Mouse (Mus musculus): ENCODE measurements at regions not wholly inside any gene's neighbourhood (a gene's known extent, or its start where the extent isn't known, plus 50 kb on each side); places are given as distances from the start of the nearest gene placed in this dataset.
A peak's percentile ranks its signal among the peaks of the same experiment; 100 is the strongest.

GRCm38 (mm10) chr4:98282275-98282674 is 100.8 kb downstream of the Tm2d1 start:
- no peak overlapping the region for H3K4me3 ChIP-seq
- no peak overlapping the region for H3K4me2 ChIP-seq
- H3K36me3 ChIP-seq: no peaks in the 10 kb centered on the region
- no peak overlapping the region for H3K27ac ChIP-seq
- no peak for ATAC-seq (ENCODE audit: borderline replicate concordance, extremely low read depth, low FRiP score, low TSS enrichment)
- no peak overlapping the region for H3K9ac ChIP-seq
- H3K9me3 ChIP-seq: no peaks in the 10 kb centered on the region
- H3K27me3 ChIP-seq: no peaks in the 10 kb centered on the region
- WGBS: 53% methylated on average over 2 of the region's 2 CpGs
- no peaks in the 10 kb centered on the region for H3K4me1 ChIP-seq

DNA sequence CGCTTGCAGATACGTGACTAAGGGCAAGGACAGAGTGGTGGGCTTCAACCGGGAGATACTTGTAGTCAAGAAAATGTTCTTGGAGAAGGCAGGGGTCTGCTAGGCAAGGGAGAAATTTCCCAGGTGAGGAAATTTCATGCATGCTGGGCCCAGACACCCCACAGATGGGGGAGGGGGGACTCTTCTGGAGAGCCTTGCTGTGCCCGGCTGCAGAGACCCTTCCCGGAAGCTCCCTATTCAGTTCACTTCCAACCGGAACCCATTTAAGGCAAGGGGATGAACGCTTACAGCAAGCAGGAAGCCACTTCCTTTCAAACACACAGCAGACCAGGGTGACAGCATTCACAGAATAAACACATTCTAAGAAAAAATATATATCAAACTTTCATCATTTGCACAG is 124.8 kb downstream of the Tm2d1 start:
- H3K4me3 ChIP-seq: no peak overlapping the region
- ATAC-seq (ENCODE audit: borderline replicate concordance, extremely low read depth, low FRiP score, low TSS enrichment): no peak
- no peaks in the 10 kb centered on the region for H3K27me3 ChIP-seq
- H3K36me3 ChIP-seq: no peaks in the 10 kb centered on the region
- H3K4me2 ChIP-seq: no peak overlapping the region
- no peaks in the 10 kb centered on the region for H3K9me3 ChIP-seq
- no peak overlapping the region for H3K27ac ChIP-seq
- no peaks in the 10 kb centered on the region; the same call in 1 of the 2 replicates for H3K4me1 ChIP-seq
- H3K9ac ChIP-seq: no peak overlapping the region
- WGBS: 57% methylated on average over 7 of the region's 7 CpGs

DNA sequence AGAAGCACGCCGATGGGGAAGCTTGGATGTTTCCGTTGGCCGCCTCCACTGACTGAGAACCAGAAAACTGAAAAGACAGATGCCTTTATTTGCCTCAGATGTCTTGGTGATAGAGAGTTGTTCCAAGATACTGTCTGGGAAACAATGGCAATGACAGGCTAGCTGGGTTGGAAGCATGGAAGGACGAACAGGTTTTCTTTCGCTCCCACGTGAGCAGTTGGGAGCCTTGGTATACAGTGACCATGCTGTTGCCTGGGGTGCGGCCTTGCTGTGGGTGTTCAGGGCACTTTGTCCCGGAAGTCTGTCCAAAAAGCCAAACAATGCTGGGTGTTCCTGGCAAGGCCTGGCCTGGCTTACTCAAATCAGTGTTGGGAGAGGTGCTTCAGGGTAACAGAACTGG is 125.4 kb downstream of the Tm2d1 start:
- Histone ChIP-seq H3K4me3 (no peak overlapping the region), H3K9ac (no peak overlapping the region), H3K27ac (no peak overlapping the region), H3K36me3 (no peaks in the 10 kb centered on the region), H3K27me3 (no peaks in the 10 kb centered on the region), H3K9me3 (no peaks in the 10 kb centered on the region), H3K4me2 (no peak overlapping the region), H3K4me1 (no peaks in the 10 kb centered on the region; the same call in 1 of the 2 replicates)
- ATAC-seq (ENCODE audit: borderline replicate concordance, extremely low read depth, low FRiP score, low TSS enrichment): no peak
- 84% methylated on average over 9 of the region's 9 CpGs for WGBS

DNA sequence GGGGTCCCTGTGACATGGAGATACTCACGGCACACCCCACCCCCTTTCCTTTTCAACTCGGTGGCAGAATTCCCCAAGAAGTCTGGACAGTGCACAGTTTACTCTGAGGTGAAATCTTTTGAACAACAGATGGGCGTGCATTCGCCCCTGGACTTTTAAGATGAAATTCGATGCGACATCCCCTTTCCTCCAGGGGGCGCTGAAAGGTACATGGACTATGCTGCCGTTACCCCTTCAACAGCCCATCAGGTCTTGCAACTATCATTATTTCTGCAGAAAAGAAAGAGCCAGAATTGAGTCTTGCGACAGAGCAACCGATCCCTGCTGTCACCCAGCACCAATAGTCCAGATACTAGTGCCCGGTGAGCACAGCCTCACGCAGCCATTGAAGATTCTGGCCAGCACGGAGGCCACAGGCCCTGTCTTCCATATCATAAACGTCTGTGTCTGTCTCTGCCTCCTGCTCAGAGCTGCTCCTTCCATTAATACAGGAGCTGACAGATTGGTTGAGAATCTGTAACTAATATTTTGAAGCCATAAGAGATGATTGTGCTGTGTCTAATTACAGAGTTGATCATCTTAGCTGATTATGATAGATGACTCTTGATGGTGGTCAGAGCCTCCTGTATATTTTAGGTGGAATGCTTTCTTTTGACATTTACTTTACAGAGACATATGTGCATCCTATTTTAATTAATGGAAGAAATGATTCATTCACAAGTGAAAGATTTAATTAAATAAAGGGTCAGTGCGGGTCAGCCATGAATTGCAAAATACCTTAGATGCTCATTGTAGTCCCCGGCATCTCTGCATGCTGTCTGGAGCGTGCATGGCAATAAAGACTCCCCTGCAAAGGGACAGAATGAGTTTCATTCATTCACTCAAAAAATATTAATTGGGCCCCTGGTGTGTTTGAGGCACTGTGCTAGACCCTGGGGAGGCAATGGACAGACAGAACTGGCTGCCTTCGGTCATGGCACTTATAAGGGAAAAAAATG is 128.0 kb downstream of the Tm2d1 start:
- WGBS: 57% methylated on average over 18 of the region's 18 CpGs
- H3K4me2 ChIP-seq: no peak overlapping the region
- no peak overlapping the region for H3K9ac ChIP-seq
- ATAC-seq (ENCODE audit: borderline replicate concordance, extremely low read depth, low FRiP score, low TSS enrichment): no peak
- H3K4me3 ChIP-seq: no peak overlapping the region
- H3K36me3 ChIP-seq: no peaks in the 10 kb centered on the region
- H3K27me3 ChIP-seq: no peaks in the 10 kb centered on the region
- H3K27ac ChIP-seq: no peak overlapping the region
- H3K4me1 ChIP-seq: no peaks in the 10 kb centered on the region; the same call in 1 of the 2 replicates
- no peaks in the 10 kb centered on the region for H3K9me3 ChIP-seq

DNA sequence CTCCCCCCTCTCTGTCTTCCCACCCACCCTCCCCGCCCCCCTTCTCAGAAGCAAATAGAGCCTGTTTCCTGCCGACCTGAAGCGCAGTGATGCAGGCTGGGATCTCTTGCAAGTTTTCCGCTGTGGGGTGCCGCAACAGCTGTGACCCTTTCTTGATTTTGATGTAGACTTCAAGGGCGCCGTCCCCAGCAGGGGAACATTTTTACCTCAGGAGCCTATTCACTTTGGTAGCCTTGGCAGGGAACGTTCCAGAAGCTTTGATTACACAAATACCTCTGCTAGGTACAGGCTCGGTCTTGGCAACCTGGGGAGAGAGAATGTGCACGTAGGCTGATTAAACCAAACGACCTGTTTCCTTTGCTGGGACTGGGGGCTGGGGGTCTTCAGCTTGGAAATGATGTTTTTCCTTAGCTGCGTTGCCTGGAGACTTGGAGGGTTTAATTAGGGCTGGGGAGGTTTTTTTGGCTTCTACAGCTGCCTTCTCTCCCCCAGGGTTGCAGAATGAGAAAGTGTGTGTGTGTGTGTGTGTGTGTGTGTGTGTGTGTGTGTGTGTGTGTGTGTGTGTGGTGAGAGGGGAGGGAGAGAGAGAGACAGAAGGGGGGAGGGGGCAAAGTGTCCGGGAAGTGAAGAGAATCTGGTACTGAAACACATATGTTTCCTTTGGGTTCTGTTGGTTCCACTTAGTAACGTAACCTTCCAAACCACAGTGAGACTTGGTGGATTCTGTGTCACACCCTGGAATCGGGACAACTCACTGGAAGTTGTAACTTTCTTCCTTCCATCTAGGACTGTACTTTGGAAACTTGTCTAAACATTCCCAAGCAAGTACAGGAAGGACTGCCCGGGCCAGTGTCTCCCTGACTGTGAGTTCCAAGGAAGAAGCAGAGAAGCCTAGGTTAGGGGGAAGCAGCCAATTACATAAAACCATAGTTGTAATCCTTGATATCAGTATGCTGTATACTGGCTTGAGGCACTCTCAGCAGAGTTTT is 138.9 kb downstream of the Tm2d1 start:
- H3K9ac ChIP-seq: no peak overlapping the region
- H3K27ac ChIP-seq: peak overlapping the region; percentile 59

GRCm38 (mm10) chr4:98243502-98243901 is 139.6 kb downstream of the Tm2d1 start:
- no peak overlapping the region for H3K27ac ChIP-seq
- no peak overlapping the region for H3K9ac ChIP-seq
- H3K36me3 ChIP-seq: no peaks in the 10 kb centered on the region
- H3K4me2 ChIP-seq: peak overlapping the region; percentile 19; the same call in 1 of the 2 replicates
- WGBS: 5% methylated on average over 6 of the region's 6 CpGs
- peaks cover 17% of the 10 kb centered on the region for H3K4me1 ChIP-seq
- no peaks in the 10 kb centered on the region for H3K9me3 ChIP-seq
- peak; percentile 73; the same call in 1 of the 2 replicates for ATAC-seq (ENCODE audit: borderline replicate concordance, extremely low read depth, low FRiP score, low TSS enrichment)
- H3K27me3 ChIP-seq: no peaks in the 10 kb centered on the region
- no peak overlapping the region for H3K4me3 ChIP-seq

More for the DNA sequence above, 138.9 kb downstream of the Tm2d1 start:
- 6% methylated on average over 15 of the region's 16 CpGs for WGBS
- no peaks in the 10 kb centered on the region for H3K27me3 ChIP-seq
- H3K36me3 ChIP-seq: no peaks in the 10 kb centered on the region
- peak; percentile 64; the same call in 1 of the 2 replicates for ATAC-seq (ENCODE audit: borderline replicate concordance, extremely low read depth, low FRiP score, low TSS enrichment)
- H3K9me3 ChIP-seq: no peaks in the 10 kb centered on the region
- H3K4me3 ChIP-seq: peak overlapping the region; percentile 7; the same call in 1 of the 2 replicates
- H3K4me1 ChIP-seq: peaks cover 17% of the 10 kb centered on the region
- peak overlapping the region; percentile 51 for H3K4me2 ChIP-seq

- Histone ChIP-seq H3K9me3 (no peaks in the 10 kb centered on the region), H3K4me1 (peaks cover 17% of the 10 kb centered on the region), H3K36me3 (no peaks in the 10 kb centered on the region), H3K4me2 (no peak overlapping the region), H3K4me3 (no peak overlapping the region), H3K27ac (no peak overlapping the region), H3K27me3 (no peaks in the 10 kb centered on the region), H3K9ac (no peak overlapping the region)
- ATAC-seq (ENCODE audit: borderline replicate concordance, extremely low read depth, low FRiP score, low TSS enrichment): no peak
- WGBS: 89% methylated on average over 2 of the region's 2 CpGs
Measured at GRCm38 (mm10) chr4:98241921-98242320, 141.2 kb downstream of the Tm2d1 start.

GRCm38 (mm10) chr4:98240289-98240688 is 142.8 kb downstream of the Tm2d1 start:
- peaks cover 20% of the 10 kb centered on the region for H3K4me1 ChIP-seq
- H3K27me3 ChIP-seq: no peaks in the 10 kb centered on the region
- no peaks in the 10 kb centered on the region for H3K36me3 ChIP-seq
- no peak overlapping the region for H3K4me3 ChIP-seq
- H3K9ac ChIP-seq: no peak overlapping the region
- no peak overlapping the region for H3K27ac ChIP-seq
- H3K4me2 ChIP-seq: no peak overlapping the region
- ATAC-seq (ENCODE audit: borderline replicate concordance, extremely low read depth, low FRiP score, low TSS enrichment): no peak
- H3K9me3 ChIP-seq: no peaks in the 10 kb centered on the region

DNA sequence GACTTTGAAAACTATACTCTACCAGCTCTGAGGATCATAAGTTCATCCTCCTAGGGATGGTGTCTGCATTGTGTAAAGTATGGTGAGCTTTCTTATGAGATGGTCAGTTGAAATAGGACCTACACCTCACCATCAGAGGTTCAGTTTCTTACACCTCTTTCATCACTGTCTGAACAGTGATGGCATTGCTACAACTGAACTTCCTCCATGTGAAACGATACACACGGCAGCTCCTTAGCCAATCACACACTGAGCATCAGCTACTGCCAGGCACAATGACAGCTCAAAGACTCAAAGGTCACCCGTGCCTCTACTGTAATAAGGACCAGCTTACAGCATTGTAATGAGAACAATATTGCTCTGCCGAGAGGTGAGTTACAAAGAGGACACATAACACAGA is 145.0 kb downstream of the Tm2d1 start:
- H3K9me3 ChIP-seq: no peaks in the 10 kb centered on the region
- no peak overlapping the region for H3K4me3 ChIP-seq
- H3K9ac ChIP-seq: no peak overlapping the region
- no peaks in the 10 kb centered on the region for H3K36me3 ChIP-seq
- ATAC-seq (ENCODE audit: borderline replicate concordance, extremely low read depth, low FRiP score, low TSS enrichment): no peak
- H3K27ac ChIP-seq: no peak overlapping the region
- 0 out of 2 replicates have a peak, but pooled peaks cover 4% of the 10 kb centered on the region for H3K4me1 ChIP-seq
- H3K27me3 ChIP-seq: no peaks in the 10 kb centered on the region
- H3K4me2 ChIP-seq: no peak overlapping the region
- WGBS: 52% methylated on average over 4 of the region's 4 CpGs

GRCm38 (mm10) chr4:98237475-98237874 is 145.6 kb downstream of the Tm2d1 start:
- 66% methylated on average over 9 of the region's 9 CpGs for WGBS
- Histone ChIP-seq H3K9ac (no peak overlapping the region), H3K4me2 (no peak overlapping the region), H3K27ac (peak overlapping the region; percentile 52; the same call in 1 of the 2 replicates), H3K9me3 (no peaks in the 10 kb centered on the region), H3K27me3 (no peaks in the 10 kb centered on the region), H3K36me3 (no peaks in the 10 kb centered on the region), H3K4me1 (0 out of 2 replicates have a peak, but pooled peaks cover 3% of the 10 kb centered on the region), H3K4me3 (no peak overlapping the region)
- ATAC-seq (ENCODE audit: borderline replicate concordance, extremely low read depth, low FRiP score, low TSS enrichment): no peak

- no peaks in the 10 kb centered on the region for H3K9me3 ChIP-seq
- H3K27ac ChIP-seq: peak overlapping the region; percentile 76
- H3K4me2 ChIP-seq: peak overlapping the region; percentile 27; the same call in 1 of the 2 replicates
- no peaks in the 10 kb centered on the region for H3K27me3 ChIP-seq
- no peak overlapping the region for H3K9ac ChIP-seq
- WGBS: 37% methylated on average over 12 of the region's 12 CpGs
- H3K4me1 ChIP-seq: 0 out of 2 replicates have a peak, but pooled peaks cover 3% of the 10 kb centered on the region
- H3K4me3 ChIP-seq: no peak overlapping the region
- no peaks in the 10 kb centered on the region for H3K36me3 ChIP-seq
- peak; percentile 57; the same call in 1 of the 2 replicates for ATAC-seq (ENCODE audit: borderline replicate concordance, extremely low read depth, low FRiP score, low TSS enrichment)
Measured at GRCm38 (mm10) chr4:98236006-98236783, 146.9 kb downstream of the Tm2d1 start.

All from lung, embryonic 15.5 days (tissue).